Mouse (Mus musculus) MEL (cell line): ENCODE data around the gene Tbc1d10c. TPM values are rescaled to one million over a fixed set of nuclear protein-coding genes. Genes with fewer than 3 reads are reported as not detected.

Experiments
- DNase-seq: peaks from one replicate; pipeline ENCODE4 v3.0.0; 2011; ENCODE audit warnings: low read depth, low spot score
- H3K27ac ChIP-seq: 2 replicates; pipeline ENCODE4 v1.5.1; 2012; ENCODE audit warnings: low read depth, mild to moderate bottlenecking, control low read depth, low read length, moderate library complexity; ENCODE audit not compliant: control insufficient read depth
- H3K27me3 ChIP-seq, 2 experiments: fragments of 150-350 bp in 1 of 2; sonication (generic) in 1 of 2; 2 replicates each; pipeline ENCODE4 v1.6.1; 2012; ENCODE audit warnings: low read length in 2 of 2, mild to moderate bottlenecking in 2 of 2, improper control_type of control experiment in 1 of 2, moderate library complexity in 1 of 2; ENCODE audit not compliant: insufficient read depth in 2 of 2, control insufficient read depth in 1 of 2
- H3K36me3 ChIP-seq, 2 experiments: 2 replicates each; pipeline ENCODE4 v1.6.1; 2012 to 2014; ENCODE audit warnings: low read length in 2 of 2, improper control_type of control experiment in 1 of 2, inconsistent platforms in 1 of 2, mild to moderate bottlenecking in 1 of 2; ENCODE audit not compliant: insufficient read depth in 2 of 2, control insufficient read depth in 1 of 2
- H3K4me1 ChIP-seq, 2 experiments: fragments of 150-350 bp in 1 of 2; sonication (generic) in 1 of 2; 2 replicates each; pipeline ENCODE4 v1.6.1; 2012; ENCODE audit warnings: low read length in 2 of 2, improper control_type of control experiment in 1 of 2, mild to moderate bottlenecking in 1 of 2; ENCODE audit not compliant: insufficient read depth in 2 of 2, control insufficient read depth in 1 of 2
- H3K4me3 ChIP-seq, 2 experiments: fragments of 150-350 bp in 1 of 2; sonication (generic) in 1 of 2; 2 replicates each; pipeline ENCODE4 v1.5.1; 2012; ENCODE audit warnings: low read depth in 2 of 2, low read length in 2 of 2, mild to moderate bottlenecking in 2 of 2, moderate library complexity in 2 of 2, control low read depth in 1 of 2, improper control_type of control experiment in 1 of 2; ENCODE audit not compliant: control insufficient read depth in 1 of 2, insufficient read depth in 1 of 2
- H3K79me2 ChIP-seq: 2 replicates; pipeline ENCODE4 v1.6.1; 2012; ENCODE audit warnings: mild to moderate bottlenecking, low read length, moderate library complexity; ENCODE audit not compliant: control insufficient read depth, poor library complexity, insufficient read depth
- H3K9ac ChIP-seq: 2 replicates; pipeline ENCODE4 v1.6.1; 2012; ENCODE audit warnings: low read depth, mild to moderate bottlenecking, control low read depth, low read length, moderate library complexity; ENCODE audit not compliant: control insufficient read depth, poor library complexity, severe bottlenecking
- H3K9me3 ChIP-seq: fragments of 150-350 bp; sonication (generic); replicated peaks from 2 replicates; pipeline ENCODE4 v1.6.1; 2012; ENCODE audit warnings: mild to moderate bottlenecking, low read length, improper control_type of control experiment, moderate library complexity; ENCODE audit not compliant: insufficient read depth
- CTCF ChIP-seq, 3 experiments: IDR thresholded peaks in 2 of 3; conservative IDR thresholded peaks in 1 of 3; 2 replicates each; pipeline ENCODE4 v1.5.1; 2011 to 2012; ENCODE audit warnings: low read length in 3 of 3, low read depth in 2 of 3, mild to moderate bottlenecking in 2 of 3, improper control_type of control experiment in 1 of 3, inconsistent platforms in 1 of 3, mixed read lengths in 1 of 3, moderate library complexity in 1 of 3; ENCODE audit not compliant: control insufficient read depth in 1 of 3, insufficient read depth in 1 of 3, poor library complexity in 1 of 3, severe bottlenecking in 1 of 3
- EP300 ChIP-seq, 2 experiments: IDR thresholded peaks; 2 replicates each; pipeline ENCODE4 v1.6.1; 2011; ENCODE audit warnings: improper control_type of control experiment in 2 of 2, low read length in 2 of 2, low read depth in 1 of 2, mild to moderate bottlenecking in 1 of 2
- ETS1 ChIP-seq: IDR thresholded peaks from 2 replicates; pipeline ENCODE4 v1.6.1; 2012; ENCODE audit warnings: low read depth, mild to moderate bottlenecking, inconsistent platforms, low read length, improper control_type of control experiment, moderate library complexity
- HCFC1 ChIP-seq: IDR thresholded peaks from 2 replicates; pipeline ENCODE4 v1.6.1; 2012; ENCODE audit warnings: low read depth, mild to moderate bottlenecking, inconsistent platforms, low read length, improper control_type of control experiment, moderate library complexity
- MAFK ChIP-seq: IDR thresholded peaks from 2 replicates; pipeline ENCODE4 v1.6.1; 2011; ENCODE audit warnings: low read depth, mild to moderate bottlenecking, low read length, improper control_type of control experiment, borderline replicate concordance
- MAX ChIP-seq: IDR thresholded peaks from 2 replicates; pipeline ENCODE4 v1.6.1; 2011; ENCODE audit warnings: low read length, improper control_type of control experiment
- MAZ ChIP-seq: IDR thresholded peaks from 2 replicates; pipeline ENCODE4 v1.6.1; 2012; ENCODE audit warnings: low read depth, mild to moderate bottlenecking, inconsistent platforms, low read length, improper control_type of control experiment
- MEF2A ChIP-seq: IDR thresholded peaks from 2 replicates; pipeline ENCODE4 v1.6.1; 2014; ENCODE audit warnings: low read depth, mild to moderate bottlenecking, inconsistent platforms, low read length, improper control_type of control experiment; ENCODE audit not compliant: poor library complexity, insufficient replicate concordance, severe bottlenecking; ENCODE audit errors: extremely low read depth
- MYB ChIP-seq: IDR thresholded peaks from 2 replicates; pipeline ENCODE4 v1.6.1; 2011; ENCODE audit warnings: mild to moderate bottlenecking, low read depth, low read length, improper control_type of control experiment
- NRF1 ChIP-seq: IDR thresholded peaks from 2 replicates; pipeline ENCODE4 v1.6.1; 2014; ENCODE audit warnings: low read depth, mild to moderate bottlenecking, inconsistent platforms, low read length, improper control_type of control experiment, moderate library complexity; ENCODE audit not compliant: poor library complexity, insufficient read depth, severe bottlenecking
- POLR2A ChIP-seq, 2 experiments: IDR thresholded peaks; 2 replicates each; pipeline ENCODE4 v1.6.1; 2011 to 2012; ENCODE audit warnings: low read length in 2 of 2, mild to moderate bottlenecking in 2 of 2, control low read depth in 1 of 2, improper control_type of control experiment in 1 of 2, low read depth in 1 of 2, moderate library complexity in 1 of 2; ENCODE audit not compliant: control insufficient read depth in 1 of 2, insufficient read depth in 1 of 2, poor library complexity in 1 of 2
- POLR2AphosphoS2 ChIP-seq: IDR thresholded peaks from 2 replicates; pipeline ENCODE4 v1.6.1; 2011; ENCODE audit warnings: low read length, improper control_type of control experiment
- POLR2AphosphoS5 ChIP-seq: IDR thresholded peaks from 2 replicates; pipeline ENCODE4 v1.6.1; 2012; ENCODE audit warnings: low read depth, borderline replicate concordance, mild to moderate bottlenecking, inconsistent platforms, low read length, moderate library complexity, mixed read lengths
- RCOR1 ChIP-seq: IDR thresholded peaks from 2 replicates; pipeline ENCODE4 v1.6.1; 2012; ENCODE audit warnings: low read depth, mild to moderate bottlenecking, inconsistent platforms, low read length, improper control_type of control experiment
- TAL1 ChIP-seq: IDR thresholded peaks from 2 replicates; pipeline ENCODE4 v1.6.1; 2012; ENCODE audit warnings: mild to moderate bottlenecking, inconsistent platforms, low read length, moderate library complexity, mixed read lengths
- UBTF ChIP-seq: IDR thresholded peaks from 2 replicates; pipeline ENCODE4 v1.6.1; 2012; ENCODE audit warnings: low read depth, mild to moderate bottlenecking, inconsistent platforms, low read length, improper control_type of control experiment, moderate library complexity, borderline replicate concordance; ENCODE audit not compliant: insufficient read depth
- USF1 ChIP-seq: IDR thresholded peaks from 2 replicates; pipeline ENCODE4 v1.6.1; 2014; ENCODE audit warnings: low read depth, mild to moderate bottlenecking, inconsistent platforms, low read length, improper control_type of control experiment, moderate library complexity
- USF2 ChIP-seq, 2 experiments: IDR thresholded peaks; 2 replicates each; pipeline ENCODE4 v1.6.1; 2011 to 2012; ENCODE audit warnings: improper control_type of control experiment in 2 of 2, low read length in 2 of 2, borderline replicate concordance in 1 of 2, inconsistent platforms in 1 of 2, low read depth in 1 of 2, mild to moderate bottlenecking in 1 of 2; ENCODE audit not compliant: insufficient read depth in 1 of 2
- polyA plus RNA-seq, 2 experiments: library from polyadenylated mRNA; stranded (reverse) in 1 of 2; unstranded in 1 of 2; fragments of >175 nt in 1 of 2; fragments of >200 nt in 1 of 2; gene quantifications; 2 replicates each; pipeline versions ENCODE4 v1.2.1 to v1.2.4; 2012; ENCODE audit warnings: low replicate concordance in 2 of 2, low read depth in 1 of 2; ENCODE audit not compliant: insufficient read length in 2 of 2, insufficient read depth in 1 of 2, missing spikeins in 1 of 2
- total RNA-seq: library from RNA; depleted of rRNA; stranded (reverse); fragments of 300-350 nt; gene quantifications from 2 replicates; pipeline ENCODE4 v1.2.3, GENCODE M21; 2012

Gene Tbc1d10c
- total and polyA plus RNA-seq, 3 experiments, result 14.0 to 15.5 TPM; not detected in 1

- H3K4me1 ChIP-seq, result peaks cover 5 to 14% of the 10 kb centered on the region in 2 experiments; a peak in 3 of 4 replicates
- no peak for TF ChIP-seq TAL1
- TF ChIP-seq POLR2A (IDR thresholded peaks at IDR 0.05; ENCODE audit: control insufficient read depth in 1 of 2, insufficient read depth in 1 of 2, low read depth in 1 of 2, low read length in 2 of 2, poor library complexity in 1 of 2), result no peak
- no peak for TF ChIP-seq MYB
- no peak for TF ChIP-seq POLR2AphosphoS5
- no peak for TF ChIP-seq MAFK
- no peak for TF ChIP-seq RCOR1
- TF ChIP-seq POLR2AphosphoS2, result no peak
- TF ChIP-seq ETS1, result no peak
- TF ChIP-seq USF2 (IDR thresholded peaks at IDR 0.05; ENCODE audit: borderline replicate concordance in 1 of 2, insufficient read depth in 1 of 2, low read depth in 1 of 2, low read length in 2 of 2), result no peak
- TF ChIP-seq MAZ, result no peak
- no peak for TF ChIP-seq MEF2A
- no peak for TF ChIP-seq MAX
- H3K4me3 ChIP-seq, result no peak overlapping the region
- no peaks in the 10 kb centered on the region for H3K9me3 ChIP-seq
- H3K27ac ChIP-seq, result no peak overlapping the region
- peaks cover 9% of the 10 kb centered on the region for H3K79me2 ChIP-seq
- DNase-seq, result no peak
- H3K9ac ChIP-seq, result no peak overlapping the region
- H3K36me3 ChIP-seq, result peaks cover 0 to 3% of the 10 kb centered on the region in 2 experiments; a peak in 1 of 4 replicates
- no peaks in the 10 kb centered on the region for H3K27me3 ChIP-seq
Observed at GRCm38 (mm10) chr19:4146366-4147021, 44.6 kb downstream of the Tbc1d10c start.

- no peak overlapping the region for H3K9ac ChIP-seq
- peaks cover 9% of the 10 kb centered on the region for H3K79me2 ChIP-seq
- DNase-seq, result no peak
- H3K4me3 ChIP-seq, result no peak overlapping the region
- no peaks in the 10 kb centered on the region for H3K27me3 ChIP-seq
- H3K4me1 ChIP-seq, result peaks cover 5 to 14% of the 10 kb centered on the region in 2 experiments; a peak in 3 of 4 replicates
- H3K27ac ChIP-seq, result no peak overlapping the region
- H3K9me3 ChIP-seq, result no peaks in the 10 kb centered on the region
- H3K36me3 ChIP-seq, result peaks cover 0 to 3% of the 10 kb centered on the region in 2 experiments; a peak in 1 of 4 replicates
- TF ChIP-seq HCFC1 (no peak), USF1 (no peak), MYB (no peak), MAZ (no peak), MEF2A (no peak), NRF1 (no peak), EP300 (IDR thresholded peaks at IDR 0.05; ENCODE audit: low read depth in 1 of 2, low read length in 2 of 2) (no peak), CTCF (IDR thresholded peaks at IDR 0.05 in 2 of 3, conservative IDR thresholded peaks at IDR 0.05 in 1 of 3; ENCODE audit: control insufficient read depth in 1 of 3, insufficient read depth in 1 of 3, low read depth in 2 of 3, low read length in 3 of 3, poor library complexity in 1 of 3, severe bottlenecking in 1 of 3) (no peak), UBTF (no peak)
- TF ChIP-seq, all 39 proteins: peak for 0
Observed at GRCm38 (mm10) chr19:4145936-4146335, 45.1 kb downstream of the Tbc1d10c start.
